Mouse (Mus musculus) cerebellum, postnatal 4 days (tissue): ENCODE data around the gene Rcn3.
"Not testable (repeated sequence)": the region's sequence is repeated elsewhere in the genome, so short reads cannot be mapped to it uniquely, and the experiment has no call there.

Experiments used
- DNase-seq, 2 experiments: peaks; one replicate each; pipeline ENCODE4 v3.0.0; 2022; ENCODE audit warnings: low spot score in 2 of 2, mixed read lengths in 1 of 2

Gene Rcn3

DNA sequence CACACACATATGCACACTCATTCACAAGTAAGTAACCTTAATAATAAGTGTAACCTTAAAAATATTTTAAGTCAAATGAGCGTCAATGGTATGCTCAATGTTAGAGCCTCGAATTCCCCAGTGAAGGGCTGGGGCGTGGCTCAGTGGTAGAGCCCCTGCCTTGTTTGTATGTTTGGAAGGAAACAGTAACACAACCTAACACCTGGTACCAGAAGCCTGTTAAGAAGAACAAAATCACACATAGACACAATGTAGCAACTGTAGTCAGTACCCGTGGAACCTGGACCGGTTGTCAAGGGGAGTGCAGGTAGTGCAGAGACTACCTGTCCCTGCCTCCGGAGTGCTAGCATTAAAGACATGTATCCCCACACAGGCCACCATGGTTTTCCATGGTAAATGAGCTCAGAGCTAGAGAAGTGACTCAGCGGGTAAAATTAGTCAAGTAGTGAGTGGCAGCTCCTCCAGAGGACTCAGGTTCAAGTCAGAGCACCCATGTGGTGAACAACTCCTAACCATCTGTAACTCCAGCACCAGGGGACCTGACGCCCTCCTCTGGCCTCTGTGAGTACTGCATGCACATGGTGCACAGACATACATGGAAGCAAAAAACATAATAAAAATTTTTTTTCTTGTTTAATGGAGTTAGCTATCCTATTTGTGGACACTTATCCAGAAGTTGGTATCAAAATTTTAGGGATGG, 6.7 kb upstream of the Rcn3 start:
- no peak for DNase-seq

DNA sequence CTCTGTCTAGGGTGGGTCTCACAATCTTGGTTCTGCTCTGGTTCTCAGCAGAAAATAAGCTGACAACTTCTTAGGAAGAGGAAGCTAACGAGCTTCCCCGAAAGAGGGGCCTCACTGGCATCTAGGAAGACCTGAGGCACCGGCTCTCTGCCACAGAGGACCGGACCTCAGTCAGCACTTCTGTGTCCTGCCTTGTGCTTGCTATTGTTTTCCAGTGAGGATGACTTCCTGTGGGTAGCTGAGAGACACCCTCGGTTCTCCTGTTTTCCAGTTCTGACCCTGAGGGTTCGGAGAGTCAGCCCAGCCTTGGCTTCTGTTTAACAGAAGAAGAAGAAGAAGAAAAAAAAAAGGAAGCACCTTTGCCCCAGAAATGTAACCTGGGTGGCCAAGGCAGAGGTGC, 5.5 kb upstream of the Rcn3 start:
- DNase-seq, result no peak

- DNase-seq, result not testable (repeated sequence)
These were observed 3.9 kb upstream of the Rcn3 start for GRCm38 (mm10) chr7:45095965-45096364.

DNA sequence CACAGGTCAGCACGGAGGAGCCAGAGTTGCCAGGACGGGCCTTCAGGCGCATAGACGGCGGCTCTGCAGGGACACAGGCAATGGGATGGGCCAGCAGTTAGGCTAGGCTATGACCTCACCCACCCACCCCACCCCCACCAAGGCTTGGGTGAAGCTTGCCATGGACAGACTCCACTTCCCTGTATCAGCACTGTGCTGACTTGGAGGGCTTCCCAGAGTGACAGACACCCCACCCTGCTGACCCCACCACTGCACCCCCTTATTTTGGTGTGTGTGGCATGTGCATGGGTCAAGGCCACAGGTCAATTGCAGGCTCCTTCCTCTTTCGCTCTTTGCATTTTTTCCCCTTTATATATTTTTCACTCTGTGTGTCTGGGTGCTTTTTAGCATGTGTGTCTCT, 3.3 kb upstream of the Rcn3 start:
- DNase-seq, result no peak

- DNase-seq, result no peak
These were observed 2.1 kb upstream of the Rcn3 start for GRCm38 (mm10) chr7:45094121-45094520.

DNA sequence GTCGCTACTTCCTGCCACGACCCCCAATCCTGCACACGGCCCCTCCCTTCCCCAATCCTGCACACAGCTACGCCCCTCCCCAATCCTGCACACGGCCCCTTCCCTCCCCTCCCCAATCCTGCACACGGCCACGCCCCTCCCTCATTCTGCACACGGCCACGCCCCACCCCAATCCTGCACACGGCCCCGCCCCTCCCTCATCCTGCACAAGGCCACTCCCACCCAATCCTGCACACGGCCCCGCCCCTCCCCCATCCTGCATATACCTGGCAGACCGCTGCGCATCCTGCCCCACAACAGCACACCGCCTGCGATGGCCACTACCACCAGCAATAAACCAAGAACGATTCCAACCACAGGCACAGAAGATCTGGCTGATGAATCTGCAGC, 1.5 kb upstream of the Rcn3 start:
- no peak for DNase-seq

DNA sequence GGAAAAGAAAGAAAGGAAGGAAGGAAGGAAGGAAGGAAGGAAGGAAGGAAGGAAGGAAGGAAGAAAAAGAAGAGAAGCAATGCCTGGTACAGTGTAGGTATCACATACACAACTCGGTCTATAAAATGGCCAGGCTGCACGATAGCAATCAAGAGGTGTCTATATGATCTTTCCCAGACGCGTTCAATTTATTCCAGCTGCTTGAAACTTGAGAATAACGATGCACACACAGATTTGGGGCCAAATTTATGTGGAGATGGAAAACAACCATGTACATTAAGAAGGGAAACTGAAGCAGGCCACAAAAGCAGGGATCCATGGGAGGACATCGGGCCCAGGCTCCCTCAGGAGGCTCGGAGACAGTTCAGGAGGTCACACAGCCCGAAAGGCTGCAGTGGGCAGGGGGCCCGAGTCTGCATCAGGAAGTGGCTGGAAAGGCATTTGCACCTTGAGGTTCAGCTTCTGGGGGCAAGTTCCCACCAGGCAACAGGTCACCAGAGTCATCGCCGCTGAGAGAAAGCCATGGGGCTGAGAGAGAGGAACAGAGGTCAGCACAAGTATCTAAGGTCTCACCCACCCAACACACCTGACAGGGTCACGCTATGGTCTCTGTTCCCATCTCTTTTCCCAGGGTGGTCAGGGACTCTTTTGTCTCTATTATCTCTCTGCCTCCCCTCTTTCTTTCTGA, 951 bp upstream of the Rcn3 start:
- no peak for DNase-seq

DNA sequence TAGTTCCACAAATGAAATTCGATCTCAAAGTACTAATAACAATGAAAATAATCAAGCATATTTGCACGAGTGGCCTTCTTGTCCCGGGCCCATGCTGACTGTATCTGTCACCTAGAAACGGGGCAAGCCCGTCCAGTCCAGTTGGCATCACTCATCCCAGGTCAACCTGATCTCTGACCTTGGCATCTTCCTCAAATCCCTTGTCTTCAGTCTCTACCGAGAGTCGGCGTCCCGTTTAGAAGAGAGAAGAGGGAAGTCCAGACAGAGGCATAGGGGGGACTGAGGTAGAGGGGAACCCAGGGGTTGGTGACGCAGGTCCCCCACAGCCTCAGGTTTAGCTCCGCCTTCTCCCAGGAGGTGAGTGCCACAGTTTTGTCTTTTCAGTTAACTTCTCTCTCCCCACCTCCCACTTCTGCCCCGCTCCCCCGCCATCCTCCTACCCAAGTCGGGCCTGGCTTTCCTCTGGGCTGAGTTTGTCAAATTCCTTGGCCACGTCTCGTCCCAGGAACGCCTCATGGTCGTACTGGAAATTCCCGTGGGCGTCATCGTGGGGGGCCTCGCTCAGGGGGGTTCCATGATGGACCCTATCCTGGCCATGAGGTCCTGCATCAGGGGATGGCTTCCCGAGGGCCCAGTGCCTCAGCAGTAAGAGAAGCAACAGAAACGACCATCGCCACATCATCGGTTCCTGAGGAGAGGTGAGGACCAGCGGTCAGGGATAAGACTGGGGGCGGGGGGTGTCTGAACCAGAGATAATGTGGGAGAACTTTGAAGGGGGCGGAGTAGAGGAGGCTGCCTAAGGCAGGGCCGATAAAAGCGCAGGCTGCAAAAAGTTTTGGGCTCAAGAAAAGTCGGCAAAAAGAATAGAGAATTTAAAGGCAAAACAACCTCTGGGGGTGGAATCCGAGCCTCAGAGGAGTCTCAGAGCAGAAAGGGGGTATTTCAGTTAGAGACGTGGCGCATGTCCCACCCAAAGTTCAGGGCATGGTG, 725 bp downstream of the Rcn3 start:
- peak in 1 of 2 experiments; percentile 25 for DNase-seq

DNA sequence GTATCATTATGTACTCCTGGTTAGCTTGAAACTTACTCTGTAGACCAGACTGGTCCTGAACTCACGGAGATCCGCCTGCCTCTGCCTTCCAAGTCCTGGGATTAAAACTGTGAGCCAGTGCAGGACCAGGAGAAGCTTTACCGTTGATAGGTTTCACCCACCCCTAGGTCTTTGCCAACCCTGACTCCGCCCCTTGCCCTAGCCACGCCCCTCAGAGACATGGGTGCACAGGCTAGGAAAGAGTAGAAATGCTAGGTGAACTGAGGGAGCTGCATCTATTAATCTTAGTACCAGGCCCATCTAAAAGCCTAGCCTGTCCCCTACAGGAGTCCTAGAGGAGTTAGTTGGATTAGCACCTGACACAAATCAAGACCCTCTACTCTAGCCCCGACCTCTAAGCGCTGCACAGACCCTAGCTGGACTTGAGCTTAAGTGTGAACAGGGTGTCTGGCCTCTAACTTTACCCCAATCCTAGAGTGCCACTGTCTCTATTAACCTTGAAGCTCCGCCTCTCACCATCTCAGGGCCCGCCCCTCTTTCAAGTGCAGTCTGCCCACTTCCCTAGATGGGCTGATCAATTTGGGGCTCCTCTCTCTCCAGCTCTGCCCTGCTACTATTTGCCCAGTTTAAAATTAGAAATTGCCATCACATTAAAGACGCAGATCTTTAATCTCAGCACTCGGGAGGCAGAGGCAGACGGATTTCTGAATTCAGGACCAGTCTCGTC, 1.6 kb downstream of the Rcn3 start:
- no peak for DNase-seq

DNA sequence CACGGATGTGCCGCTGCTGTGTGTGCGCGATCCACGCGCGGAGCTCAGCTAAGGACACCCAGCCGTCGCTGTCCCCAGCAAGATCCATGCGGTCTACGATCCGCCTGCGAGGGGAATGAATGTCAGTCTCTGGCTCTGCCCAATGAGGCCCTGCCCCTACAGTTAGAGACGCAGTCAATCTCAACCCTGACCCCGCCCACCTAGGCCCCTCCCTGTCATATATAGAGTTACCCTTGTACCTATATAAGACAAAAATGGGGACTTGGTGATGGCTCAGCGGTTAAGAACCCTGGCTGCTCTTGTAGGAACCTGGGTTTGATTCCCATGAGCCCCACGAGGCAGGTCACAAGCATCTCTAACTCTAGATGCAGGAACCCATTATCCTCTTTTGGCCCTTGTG, 3.4 kb downstream of the Rcn3 start:
- DNase-seq, result no peak

- no peak for DNase-seq
These were observed 5.9 kb downstream of the Rcn3 start for GRCm38 (mm10) chr7:45086084-45086483.

- DNase-seq, result no peak
These were observed 8.6 kb downstream of the Rcn3 start for GRCm38 (mm10) chr7:45083300-45083890.

- no peak for DNase-seq
These were observed 9.4 kb downstream of the Rcn3 start for GRCm38 (mm10) chr7:45082401-45083299.

- DNase-seq, result no peak
These were observed 11.0 kb downstream of the Rcn3 start for GRCm38 (mm10) chr7:45081016-45081415.

DNA sequence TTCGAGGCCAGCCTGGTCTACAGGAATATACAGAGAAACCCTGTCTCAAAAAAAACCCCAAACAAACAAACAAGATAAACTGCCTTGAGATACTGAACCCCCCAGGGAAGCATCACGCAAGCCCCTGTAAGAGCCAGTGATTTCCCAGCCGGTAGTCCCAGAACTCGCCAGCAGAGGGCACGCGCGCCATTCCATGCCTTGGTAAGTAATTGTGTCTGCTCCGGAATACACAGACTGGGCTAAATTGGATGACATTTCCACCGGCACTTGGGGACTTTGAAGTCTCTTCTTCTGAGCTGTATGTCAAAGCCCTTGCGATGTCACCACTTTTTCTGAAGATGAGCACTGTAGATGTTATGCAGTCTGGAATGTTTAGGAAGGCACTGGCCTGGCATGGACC, 12.2 kb downstream of the Rcn3 start:
- DNase-seq, result peak; percentile 92 to 96

GRCm38 (mm10) chr7:45078513-45078912, 13.5 kb downstream of the Rcn3 start:
- DNase-seq, result peak; percentile 58 to 68

DNA sequence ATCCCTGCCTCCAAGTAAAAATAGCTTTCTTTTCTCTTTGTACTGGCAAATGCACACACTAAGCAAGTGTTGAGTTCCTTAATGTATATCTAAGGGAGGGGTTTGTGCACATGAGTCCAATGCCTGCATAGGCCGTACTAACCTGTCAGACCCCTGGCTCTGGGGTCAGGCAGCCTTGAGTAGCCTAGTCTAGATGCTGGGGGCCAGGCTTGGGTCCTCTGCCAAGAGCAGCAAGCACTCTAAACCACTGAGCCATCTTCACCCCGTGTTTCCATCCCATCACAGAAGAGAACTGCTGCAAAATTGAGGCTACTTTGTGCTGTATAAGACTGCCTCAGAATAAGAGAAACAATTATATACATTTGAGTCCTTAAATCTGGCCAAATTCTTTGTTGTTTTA, 14.2 kb downstream of the Rcn3 start:
- DNase-seq, result no peak

DNA sequence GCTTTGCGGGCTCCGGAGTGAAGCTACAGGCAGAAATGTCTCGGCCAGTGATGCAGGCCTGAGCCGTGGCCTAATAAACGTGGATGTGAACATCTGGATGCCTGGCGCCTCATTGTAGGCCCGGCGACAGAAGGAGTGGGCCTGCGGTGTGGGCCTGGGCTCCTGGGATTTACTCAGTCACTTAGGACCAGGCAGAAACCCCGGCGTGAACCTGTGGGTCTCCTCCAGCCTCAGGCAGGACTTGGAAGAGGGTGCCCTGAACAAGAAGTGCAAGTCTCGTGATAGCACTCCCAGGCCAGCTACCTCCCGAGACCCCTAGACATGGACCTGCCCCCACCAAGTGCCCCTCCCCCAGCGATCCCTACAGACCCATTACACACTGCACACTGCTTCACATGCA, 14.7 kb downstream of the Rcn3 start:
- DNase-seq, result no peak

GRCm38 (mm10) chr7:45076501-45076900, 15.5 kb downstream of the Rcn3 start:
- no peak for DNase-seq

GRCm38 (mm10) chr7:45075405-45075804, 16.6 kb downstream of the Rcn3 start:
- no peak for DNase-seq
